Mouse (Mus musculus): ENCODE results near the gene Ucn.

GRCm38 (mm10) chr5:31095711-31096480, 42.7 kb downstream of the Ucn start:
- TF ChIP-seq CTCF (IDR thresholded peaks at IDR 0.05; ENCODE audit: low read depth) (no peak), EP300 (IDR thresholded peaks at IDR 0.05; ENCODE audit: low read depth) (no peak)

Data from heart, postnatal 0 days (tissue).